Mouse (Mus musculus): ENCODE results near the gene Med22. TPM values are rescaled to one million over a fixed set of nuclear protein-coding genes. Genes with fewer than 3 reads are reported as not detected.
A peak's percentile ranks its signal among the peaks of the same experiment; 100 is the strongest.

Gene Med22
- polyA plus RNA-seq, 1 experiment from 2014 or later = 49.1 TPM

DNA sequence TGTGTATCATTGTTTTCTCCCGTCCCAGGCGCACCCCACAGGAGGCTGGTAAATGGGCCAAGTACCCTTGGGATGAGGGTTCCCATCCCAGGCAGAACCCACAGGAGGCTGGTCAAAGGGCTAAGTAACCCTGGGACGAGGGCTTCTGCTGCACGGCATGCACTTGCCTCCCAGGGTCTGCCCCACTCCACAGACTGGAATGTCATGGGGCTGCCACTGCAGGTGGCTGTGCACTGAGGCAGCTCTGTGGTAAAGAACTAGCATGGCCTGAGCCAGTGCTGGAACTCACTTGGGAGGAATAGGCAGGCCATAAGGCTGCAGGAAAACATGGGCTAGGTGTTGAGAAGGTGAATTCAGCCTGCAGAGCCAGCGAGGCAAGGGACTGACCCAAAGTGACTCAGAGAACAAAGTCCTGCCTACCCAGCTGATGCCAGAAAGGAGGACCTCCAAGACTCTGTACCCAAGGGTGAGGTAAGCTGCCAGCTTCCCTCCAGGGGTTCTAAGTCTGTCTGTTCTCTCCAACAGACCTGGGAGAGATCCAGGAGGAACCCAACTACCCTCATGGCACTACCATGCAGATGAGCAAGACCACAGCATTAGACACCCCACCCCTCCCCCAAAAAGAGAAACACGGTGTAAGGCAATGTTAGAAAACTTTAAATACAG lies 9.8 kb upstream of the Med22 start:
- no peak for ATAC-seq (ENCODE audit: low read depth)
- Histone ChIP-seq H3K36me3 (ENCODE audit: control insufficient read depth, insufficient read depth, low read length) (peaks cover 52% of the 10 kb centered on the region), H3K9me3 (ENCODE audit: control insufficient read depth, low read length) (no peaks in the 10 kb centered on the region), H3K4me1 (replicated peaks; ENCODE audit: control insufficient read depth, insufficient read depth, low read length) (peaks cover 17% of the 10 kb centered on the region), H3K4me3 (ENCODE audit: low read length) (no peak overlapping the region), H3K4me2 (ENCODE audit: low read depth, low read length) (no peak overlapping the region), H3K27ac (ENCODE audit: low read length) (no peak overlapping the region), H3K9ac (ENCODE audit: low read length) (no peak overlapping the region), H3K27me3 (ENCODE audit: control insufficient read depth, insufficient read depth, low read depth, low read length) (no peaks in the 10 kb centered on the region)
- WGBS = 80% methylated on average over 6 of the region's 6 CpGs

- H3K4me2 ChIP-seq (ENCODE audit: low read depth, low read length) = no peak overlapping the region
- 78% methylated on average over 3 of the region's 3 CpGs for WGBS
- H3K27me3 ChIP-seq (ENCODE audit: control insufficient read depth, insufficient read depth, low read depth, low read length) = no peaks in the 10 kb centered on the region
- H3K4me3 ChIP-seq (ENCODE audit: low read length) = no peak overlapping the region
- no peak overlapping the region for H3K9ac ChIP-seq (ENCODE audit: low read length)
- ATAC-seq (ENCODE audit: low read depth) = no peak
- H3K27ac ChIP-seq (ENCODE audit: low read length) = no peak overlapping the region
- no peaks in the 10 kb centered on the region for H3K9me3 ChIP-seq (ENCODE audit: control insufficient read depth, low read length)
- H3K36me3 ChIP-seq (ENCODE audit: control insufficient read depth, insufficient read depth, low read length) = peaks cover 47% of the 10 kb centered on the region
- peaks cover 21% of the 10 kb centered on the region for H3K4me1 ChIP-seq (replicated peaks; ENCODE audit: control insufficient read depth, insufficient read depth, low read length)
Observed at GRCm38 (mm10) chr2:26919684-26920083, 9.2 kb upstream of the Med22 start.

DNA sequence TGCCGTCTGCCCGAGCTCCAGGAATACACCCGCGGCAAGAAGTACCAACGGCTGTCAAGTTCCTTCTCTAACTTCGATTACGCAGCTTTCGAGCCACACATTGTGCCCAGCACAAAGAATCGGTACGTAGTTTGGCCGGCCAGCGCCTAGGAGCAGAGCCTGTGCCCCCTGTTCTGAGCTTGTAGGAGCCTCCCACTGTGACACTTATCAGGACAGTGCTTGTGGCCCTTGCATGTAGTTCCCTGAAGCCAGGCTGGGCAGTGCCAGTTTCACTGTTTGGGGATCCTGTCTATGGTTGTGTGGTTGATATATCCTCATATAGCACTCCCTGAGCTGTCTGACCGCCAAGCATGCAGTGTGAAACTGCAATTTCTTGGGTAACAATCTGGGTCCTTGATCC lies 6.3 kb upstream of the Med22 start:
- Histone ChIP-seq H3K9ac (ENCODE audit: low read length) (peak overlapping the region; percentile 88), H3K4me3 (ENCODE audit: low read length) (peak overlapping the region; percentile 67), H3K36me3 (ENCODE audit: control insufficient read depth, insufficient read depth, low read length) (peaks cover 48% of the 10 kb centered on the region), H3K9me3 (ENCODE audit: control insufficient read depth, low read length) (no peaks in the 10 kb centered on the region), H3K27ac (ENCODE audit: low read length) (peak overlapping the region; percentile 51), H3K4me2 (ENCODE audit: low read depth, low read length) (peak overlapping the region; percentile 83), H3K27me3 (ENCODE audit: control insufficient read depth, insufficient read depth, low read depth, low read length) (no peaks in the 10 kb centered on the region), H3K4me1 (replicated peaks; ENCODE audit: control insufficient read depth, insufficient read depth, low read length) (peaks cover 30% of the 10 kb centered on the region)
- WGBS = under 1% methylated on average over 13 of the region's 13 CpGs
- ATAC-seq (ENCODE audit: low read depth) = peak; percentile 15

DNA sequence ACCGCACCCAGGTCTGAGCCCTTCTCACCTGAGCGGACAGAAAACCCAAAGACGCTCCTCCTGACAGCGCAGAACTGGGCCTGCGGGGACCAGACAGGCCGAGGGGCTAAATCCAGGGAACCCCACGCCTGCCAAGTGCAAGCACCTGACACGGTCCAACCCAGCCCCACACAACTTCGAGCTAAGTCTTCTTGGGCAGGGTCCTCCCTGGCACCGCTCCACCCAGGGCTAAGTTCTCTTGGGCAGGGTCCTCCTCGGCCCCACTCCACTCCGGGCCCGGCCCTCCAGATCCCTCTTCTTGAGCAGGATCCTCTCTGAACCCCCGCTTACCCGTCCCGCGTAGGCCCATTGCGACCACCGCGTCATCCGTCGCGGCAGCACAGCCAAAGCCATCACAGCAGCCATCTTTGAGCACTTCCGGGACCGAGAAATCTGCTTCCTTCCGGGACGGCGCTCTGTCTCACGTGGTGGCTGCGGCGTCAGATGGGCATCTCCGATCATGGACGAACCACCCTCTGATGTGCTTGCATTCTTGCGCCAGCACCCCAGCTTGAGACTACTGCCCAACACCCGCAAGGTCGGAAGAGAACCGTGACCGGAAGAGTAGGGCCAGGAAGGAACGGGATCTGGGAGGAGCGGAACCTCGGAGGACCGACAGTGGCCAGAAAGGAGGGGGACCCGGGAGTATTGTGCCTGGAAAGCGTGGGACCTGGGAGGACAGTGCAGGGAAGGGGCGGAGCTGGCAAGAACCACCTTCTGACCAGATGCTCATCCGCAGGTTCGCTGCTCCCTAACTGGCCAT lies 5.7 kb upstream of the Med22 start, which contains the start of the genes Surf2 and Surf1:
Surf2 (plus strand) TSS at position 441 of the 802 bp plus-strand sequence.
Surf1 (minus strand) TSS at position 604 of the 802 bp plus-strand sequence.
- no peaks in the 10 kb centered on the region for H3K9me3 ChIP-seq (ENCODE audit: control insufficient read depth, low read length)
- 2% methylated on average over 47 of the region's 47 CpGs for WGBS
- peaks cover 33% of the 10 kb centered on the region for H3K4me1 ChIP-seq (replicated peaks; ENCODE audit: control insufficient read depth, insufficient read depth, low read length)
- peak; percentile 76 for ATAC-seq (ENCODE audit: low read depth)
- peak within 1 kb of the TSS; percentile 51 for H3K27ac ChIP-seq (ENCODE audit: low read length)
- peak within 1 kb of the TSS; percentile 67 for H3K4me3 ChIP-seq (ENCODE audit: low read length)
- H3K27me3 ChIP-seq (ENCODE audit: control insufficient read depth, insufficient read depth, low read depth, low read length) = no peaks in the 10 kb centered on the region
- peaks cover 49% of the 10 kb centered on the region for H3K36me3 ChIP-seq (ENCODE audit: control insufficient read depth, insufficient read depth, low read length)
- H3K4me2 ChIP-seq (ENCODE audit: low read depth, low read length) = peak within 1 kb of the TSS; percentile 83
- H3K9ac ChIP-seq (ENCODE audit: low read length) = peak within 1 kb of the TSS; percentile 88

DNA sequence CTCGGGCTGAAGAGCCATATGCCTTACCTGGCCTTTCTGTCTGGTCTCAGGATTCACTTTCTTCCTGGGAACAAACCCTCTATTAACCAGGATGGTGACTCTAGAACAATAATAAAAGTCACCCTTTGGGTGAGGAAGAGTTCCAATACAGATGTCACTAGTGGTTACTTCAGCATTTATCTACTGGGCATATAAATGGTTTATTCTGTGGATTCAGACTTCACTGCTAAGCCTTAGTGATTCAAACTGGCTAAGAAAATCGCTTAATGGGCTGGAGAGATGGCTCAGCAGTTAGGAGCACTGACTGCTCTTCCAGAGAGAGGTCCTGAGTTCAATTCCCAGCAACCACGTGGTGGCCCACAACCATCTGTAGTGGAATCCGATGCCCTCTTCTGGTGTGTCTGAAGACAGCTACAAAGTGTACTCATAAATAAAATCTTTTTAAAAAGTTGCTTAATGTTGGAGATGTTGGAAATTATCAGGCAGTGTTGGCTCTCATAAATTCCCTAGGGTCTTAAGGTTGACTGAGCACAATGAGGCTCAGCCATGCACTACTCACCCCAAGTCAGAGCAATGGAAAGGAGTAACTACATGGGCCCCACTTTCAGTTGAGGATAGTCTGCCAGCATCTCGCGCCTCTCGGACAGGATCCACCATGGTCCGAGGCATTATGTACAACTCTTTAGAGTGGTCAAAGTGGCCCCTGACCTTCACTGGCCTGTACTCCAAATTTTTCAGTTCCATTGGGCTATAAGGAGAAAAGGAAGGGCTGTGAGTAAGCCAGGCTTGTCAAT lies 3.9 kb upstream of the Med22 start:
- Histone ChIP-seq H3K36me3 (ENCODE audit: control insufficient read depth, insufficient read depth, low read length) (peaks cover 33% of the 10 kb centered on the region), H3K9ac (ENCODE audit: low read length) (no peak overlapping the region), H3K9me3 (ENCODE audit: control insufficient read depth, low read length) (no peaks in the 10 kb centered on the region), H3K4me1 (replicated peaks; ENCODE audit: control insufficient read depth, insufficient read depth, low read length) (peaks cover 33% of the 10 kb centered on the region), H3K27ac (ENCODE audit: low read length) (no peak overlapping the region), H3K27me3 (ENCODE audit: control insufficient read depth, insufficient read depth, low read depth, low read length) (no peaks in the 10 kb centered on the region), H3K4me2 (ENCODE audit: low read depth, low read length) (no peak overlapping the region), H3K4me3 (ENCODE audit: low read length) (no peak overlapping the region)
- 49% methylated on average over 8 of the region's 8 CpGs for WGBS
- ATAC-seq (ENCODE audit: low read depth) = no peak

- Histone ChIP-seq H3K9ac (ENCODE audit: low read length) (no peak overlapping the region), H3K4me2 (ENCODE audit: low read depth, low read length) (no peak overlapping the region), H3K27me3 (ENCODE audit: control insufficient read depth, insufficient read depth, low read depth, low read length) (no peaks in the 10 kb centered on the region), H3K36me3 (ENCODE audit: control insufficient read depth, insufficient read depth, low read length) (peaks cover 25% of the 10 kb centered on the region), H3K27ac (ENCODE audit: low read length) (no peak overlapping the region), H3K9me3 (ENCODE audit: control insufficient read depth, low read length) (no peaks in the 10 kb centered on the region), H3K4me1 (replicated peaks; ENCODE audit: control insufficient read depth, insufficient read depth, low read length) (peaks cover 39% of the 10 kb centered on the region), H3K4me3 (ENCODE audit: low read length) (no peak overlapping the region)
- no peak for ATAC-seq (ENCODE audit: low read depth)
- WGBS = 79% methylated on average over 17 of the region's 17 CpGs
Observed at GRCm38 (mm10) chr2:26913416-26914147, 3.1 kb upstream of the Med22 start.

- peak overlapping the region; percentile 75 for H3K4me3 ChIP-seq (ENCODE audit: low read length)
- H3K9ac ChIP-seq (ENCODE audit: low read length) = peak overlapping the region; percentile 90
- no peak overlapping the region for H3K27ac ChIP-seq (ENCODE audit: low read length)
- H3K27me3 ChIP-seq (ENCODE audit: control insufficient read depth, insufficient read depth, low read depth, low read length) = no peaks in the 10 kb centered on the region
- 64% methylated on average over 5 of the region's 5 CpGs for WGBS
- peaks cover 33% of the 10 kb centered on the region for H3K4me1 ChIP-seq (replicated peaks; ENCODE audit: control insufficient read depth, insufficient read depth, low read length)
- peaks cover 32% of the 10 kb centered on the region for H3K36me3 ChIP-seq (ENCODE audit: control insufficient read depth, insufficient read depth, low read length)
- H3K4me2 ChIP-seq (ENCODE audit: low read depth, low read length) = peak overlapping the region; percentile 95
- ATAC-seq (ENCODE audit: low read depth) = no peak
- no peaks in the 10 kb centered on the region for H3K9me3 ChIP-seq (ENCODE audit: control insufficient read depth, low read length)
Observed at GRCm38 (mm10) chr2:26912253-26912770, 1.8 kb upstream of the Med22 start.

- Histone ChIP-seq H3K4me3 (ENCODE audit: low read length) (peak overlapping the region; percentile 75), H3K27ac (ENCODE audit: low read length) (peak overlapping the region; percentile 79), H3K4me1 (replicated peaks; ENCODE audit: control insufficient read depth, insufficient read depth, low read length) (peaks cover 27% of the 10 kb centered on the region), H3K36me3 (ENCODE audit: control insufficient read depth, insufficient read depth, low read length) (peaks cover 43% of the 10 kb centered on the region), H3K9me3 (ENCODE audit: control insufficient read depth, low read length) (no peaks in the 10 kb centered on the region), H3K9ac (ENCODE audit: low read length) (peak overlapping the region; percentile 90), H3K27me3 (ENCODE audit: control insufficient read depth, insufficient read depth, low read depth, low read length) (no peaks in the 10 kb centered on the region), H3K4me2 (ENCODE audit: low read depth, low read length) (peak overlapping the region; percentile 95)
- peak; percentile 45 for ATAC-seq (ENCODE audit: low read depth)
- 0% methylated on average over 34 of the region's 37 CpGs for WGBS
Observed at GRCm38 (mm10) chr2:26910994-26911765, 703 bp upstream of the Med22 start.
